Mouse (Mus musculus) liver, embryonic 14.5 days (tissue): ENCODE measurements around the gene Zfp142.

Source experiments
- CTCF ChIP-seq: IDR thresholded peaks from 2 replicates; pipeline ENCODE4 v1.5.1; 2016; ENCODE audit warnings: antibody characterized with exemption, low read depth, control low read depth
- EP300 ChIP-seq: IDR thresholded peaks from 2 replicates; pipeline ENCODE4 v1.6.1; 2016; ENCODE audit warnings: antibody characterized with exemption, low read depth

DNA sequence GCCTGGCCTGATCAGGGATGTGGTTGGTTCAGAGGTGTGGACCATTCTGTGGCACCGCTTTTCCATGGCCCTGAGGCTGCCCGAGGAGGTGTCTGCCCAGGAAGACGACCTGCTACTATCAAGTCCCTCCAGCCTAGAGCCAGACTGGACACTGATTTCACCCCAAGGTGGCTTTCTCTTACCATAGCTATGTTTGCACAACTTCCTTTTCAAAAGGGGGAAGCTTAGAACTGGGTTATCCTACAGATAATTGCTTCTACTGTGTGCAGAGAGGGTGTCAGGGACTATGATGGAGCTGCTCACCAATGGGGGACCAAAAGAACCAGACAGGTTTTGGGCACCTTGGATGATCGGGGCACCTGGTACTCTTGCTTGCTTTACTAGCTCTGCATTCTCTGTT, 44.7 kb upstream of the Zfp142 start:
- TF ChIP-seq CTCF (no peak), EP300 (no peak)
